Mouse (Mus musculus): ENCODE data around the gene Fkrp. TPM values are rescaled to one million over a fixed set of nuclear protein-coding genes. Genes with fewer than 3 reads are reported as not detected.

Gene Fkrp
- total and polyA plus RNA-seq, 2 experiments from 2014 or later = 37.8 to 54.6 TPM

DNA sequence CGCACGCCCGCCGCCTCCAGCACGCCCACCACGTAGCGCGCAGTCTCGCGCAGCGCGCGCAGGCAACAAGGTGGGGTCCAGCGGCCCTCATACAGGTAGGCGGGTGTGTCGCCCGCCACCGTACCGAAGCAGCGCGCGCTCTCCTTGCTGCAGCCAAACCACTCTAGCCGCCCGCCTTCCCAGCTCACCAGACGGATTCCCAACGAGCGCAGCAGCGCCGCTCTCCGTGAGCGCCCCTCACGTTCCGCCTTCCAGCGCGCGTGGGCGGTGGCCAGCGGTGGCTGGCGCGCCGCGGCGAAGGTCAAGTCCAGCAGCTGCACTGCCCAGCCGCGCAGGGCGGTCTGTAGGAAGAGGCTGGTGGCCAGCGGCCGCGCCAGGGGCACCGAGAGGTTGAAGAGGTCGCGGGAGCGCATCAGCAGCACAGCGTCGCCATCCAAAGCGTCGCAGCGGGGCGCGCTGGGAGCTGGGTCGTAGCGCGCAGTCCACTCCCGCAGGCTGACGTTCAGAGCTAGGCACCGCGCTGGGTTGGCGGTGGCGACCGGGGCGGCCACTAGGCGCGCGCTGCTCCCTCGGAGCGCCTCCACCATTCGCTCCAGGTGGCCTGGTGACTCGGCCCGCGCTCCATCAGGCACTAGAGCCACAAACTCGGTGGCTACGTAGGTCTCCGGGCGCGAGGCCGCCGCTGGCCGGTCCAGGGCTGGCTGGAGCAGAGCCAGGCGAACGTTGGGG lies 5.4 kb downstream of the Fkrp start:
- peak; percentile 60 for TF ChIP-seq CTCF (IDR thresholded peaks at IDR 0.05; ENCODE audit: low read depth)
- peak; percentile 62 for ATAC-seq
- peaks cover 17% of the 10 kb centered on the region for H3K4me1 ChIP-seq (ENCODE audit: insufficient read depth)

GRCm38 (mm10) chr7:16810399-16810919 lies 6.1 kb downstream of the Fkrp start:
- ATAC-seq = no peak
- Histone ChIP-seq H3K4me3 (ENCODE audit: low read depth, low read length) (peak overlapping the region; percentile 52), H3K27ac (ENCODE audit: low read depth, low read length) (peak overlapping the region; percentile 80; the same call in 1 of the 2 replicates), H3K4me1 (ENCODE audit: insufficient read depth) (peaks cover 14% of the 10 kb centered on the region), H3K27me3 (ENCODE audit: insufficient read depth, low read length) (no peaks in the 10 kb centered on the region), H3K36me3 (ENCODE audit: insufficient read depth) (peaks cover 4% of the 10 kb centered on the region; the same call in 1 of the 2 replicates), H3K9ac (peak overlapping the region; percentile 67), H3K9me3 (ENCODE audit: low read length) (no peaks in the 10 kb centered on the region), H3K4me2 (ENCODE audit: low read depth) (peak overlapping the region; percentile 92)
- DNase-seq = no peak
- WGBS = 58% methylated on average over 28 of the region's 28 CpGs
- TF ChIP-seq CTCF (IDR thresholded peaks at IDR 0.05; ENCODE audit: low read depth) = no peak

More for the DNA sequence above, 5.4 kb downstream of the Fkrp start:
- Histone ChIP-seq H3K4me3 (ENCODE audit: low read depth, low read length) (peak overlapping the region; percentile 52), H3K27ac (ENCODE audit: low read depth, low read length) (peak overlapping the region; percentile 80), H3K36me3 (ENCODE audit: insufficient read depth) (peaks cover 4% of the 10 kb centered on the region; the same call in 1 of the 2 replicates), H3K9ac (peak overlapping the region; percentile 67), H3K27me3 (ENCODE audit: insufficient read depth, low read length) (no peaks in the 10 kb centered on the region), H3K9me3 (ENCODE audit: low read length) (no peaks in the 10 kb centered on the region), H3K4me2 (ENCODE audit: low read depth) (peak overlapping the region; percentile 92)
- DNase-seq = peak; percentile 74
- 13% methylated on average over 90 of the region's 90 CpGs for WGBS

- Histone ChIP-seq H3K4me2 (ENCODE audit: low read depth) (peak overlapping the region; percentile 92), H3K4me1 (ENCODE audit: insufficient read depth) (peaks cover 8% of the 10 kb centered on the region), H3K36me3 (ENCODE audit: insufficient read depth) (peaks cover 4% of the 10 kb centered on the region; the same call in 1 of the 2 replicates), H3K4me3 (ENCODE audit: low read depth, low read length) (0 out of 2 replicates have a peak overlapping the region, but pooled peaks have one; percentile 14), H3K9ac (no peak overlapping the region), H3K9me3 (ENCODE audit: low read length) (no peaks in the 10 kb centered on the region), H3K27ac (ENCODE audit: low read depth, low read length) (peak overlapping the region; percentile 80; the same call in 1 of the 2 replicates), H3K27me3 (ENCODE audit: insufficient read depth, low read length) (no peaks in the 10 kb centered on the region)
- TF ChIP-seq CTCF (IDR thresholded peaks at IDR 0.05; ENCODE audit: low read depth) = peak; percentile 89
- ATAC-seq = no peak
- DNase-seq = peak; percentile 81
- 29% methylated on average over 10 of the region's 10 CpGs for WGBS
Observed at GRCm38 (mm10) chr7:16809739-16810138, 6.8 kb downstream of the Fkrp start.

GRCm38 (mm10) chr7:16808647-16809046 lies 7.9 kb downstream of the Fkrp start:
- no peak overlapping the region for H3K4me2 ChIP-seq (ENCODE audit: low read depth)
- no peaks in the 10 kb centered on the region for H3K27me3 ChIP-seq (ENCODE audit: insufficient read depth, low read length)
- DNase-seq = no peak
- no peak overlapping the region for H3K9ac ChIP-seq
- no peak for TF ChIP-seq CTCF (IDR thresholded peaks at IDR 0.05; ENCODE audit: low read depth)
- WGBS = 83% methylated on average over 9 of the region's 9 CpGs
- no peak overlapping the region for H3K27ac ChIP-seq (ENCODE audit: low read depth, low read length)
- no peaks in the 10 kb centered on the region for H3K9me3 ChIP-seq (ENCODE audit: low read length)
- peaks cover 4% of the 10 kb centered on the region; the same call in 1 of the 2 replicates for H3K36me3 ChIP-seq (ENCODE audit: insufficient read depth)
- peaks cover 8% of the 10 kb centered on the region for H3K4me1 ChIP-seq (ENCODE audit: insufficient read depth)
- no peak for ATAC-seq
- H3K4me3 ChIP-seq (ENCODE audit: low read depth, low read length) = no peak overlapping the region

DNA sequence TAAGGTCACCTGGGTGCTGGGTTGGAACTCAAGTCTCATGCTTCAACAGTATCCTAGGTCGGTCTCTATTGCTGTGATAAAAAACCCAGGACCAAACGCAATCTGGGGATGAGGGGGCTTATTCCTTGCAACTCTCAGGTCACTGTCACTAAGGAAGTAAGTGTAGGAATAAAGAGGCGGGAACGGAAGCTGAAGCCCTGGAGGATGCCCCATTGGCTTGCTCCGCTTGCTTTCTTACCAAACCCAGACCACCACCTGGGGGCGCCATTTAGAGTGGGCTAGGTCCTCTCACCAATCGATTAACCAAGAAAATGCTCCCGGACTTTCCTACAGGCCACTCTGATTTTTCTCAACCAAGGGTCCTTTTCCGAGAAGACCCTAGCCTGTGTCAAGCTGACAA lies 8.6 kb downstream of the Fkrp start:
- no peak for ATAC-seq
- peaks cover 8% of the 10 kb centered on the region for H3K4me1 ChIP-seq (ENCODE audit: insufficient read depth)
- no peaks in the 10 kb centered on the region for H3K9me3 ChIP-seq (ENCODE audit: low read length)
- no peak overlapping the region for H3K27ac ChIP-seq (ENCODE audit: low read depth, low read length)
- peaks cover 4% of the 10 kb centered on the region; the same call in 1 of the 2 replicates for H3K36me3 ChIP-seq (ENCODE audit: insufficient read depth)
- no peak overlapping the region for H3K9ac ChIP-seq
- H3K27me3 ChIP-seq (ENCODE audit: insufficient read depth, low read length) = no peaks in the 10 kb centered on the region
- no peak overlapping the region for H3K4me2 ChIP-seq (ENCODE audit: low read depth)
- 89% methylated on average over 9 of the region's 9 CpGs for WGBS
- H3K4me3 ChIP-seq (ENCODE audit: low read depth, low read length) = no peak overlapping the region
- DNase-seq = no peak
- peak; percentile 20; the same call in 1 of the 2 replicates for TF ChIP-seq CTCF (IDR thresholded peaks at IDR 0.05; ENCODE audit: low read depth)

DNA sequence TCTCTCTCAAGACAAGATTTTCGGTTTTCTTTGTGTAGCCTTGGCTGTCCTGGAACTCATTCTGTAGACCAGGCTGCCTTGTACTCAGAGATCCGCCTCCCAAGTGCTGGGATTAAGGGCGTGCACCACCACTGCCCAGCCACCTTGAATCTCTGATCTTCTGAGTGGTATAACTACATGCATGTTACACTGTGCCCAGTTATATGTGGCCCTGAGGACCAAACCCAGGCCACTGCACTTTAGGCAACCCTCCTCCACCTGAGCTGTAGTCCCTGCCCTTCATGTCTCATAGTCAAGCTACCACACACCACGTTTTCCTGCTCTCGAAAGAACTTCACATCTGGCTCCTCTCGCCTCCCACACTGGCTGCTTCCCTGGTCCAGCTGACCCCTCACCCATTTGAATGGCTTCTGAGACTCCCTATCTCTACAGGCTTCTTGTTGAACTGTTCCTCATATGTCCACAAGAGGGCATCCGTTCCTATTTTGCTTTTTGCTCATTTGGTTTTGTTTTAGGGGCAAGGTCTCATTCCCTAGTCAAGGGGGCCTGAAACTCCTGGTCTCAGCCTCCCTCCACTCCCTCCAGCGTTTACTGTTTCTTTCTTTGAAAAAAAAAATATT lies 12.0 kb downstream of the Fkrp start:
- Histone ChIP-seq H3K9ac (no peak overlapping the region), H3K9me3 (ENCODE audit: low read length) (no peaks in the 10 kb centered on the region), H3K27ac (ENCODE audit: low read depth, low read length) (no peak overlapping the region), H3K4me1 (ENCODE audit: insufficient read depth) (no peaks in the 10 kb centered on the region), H3K36me3 (ENCODE audit: insufficient read depth) (peaks cover 4% of the 10 kb centered on the region; the same call in 1 of the 2 replicates), H3K4me2 (ENCODE audit: low read depth) (no peak overlapping the region), H3K27me3 (ENCODE audit: insufficient read depth, low read length) (no peaks in the 10 kb centered on the region), H3K4me3 (ENCODE audit: low read depth, low read length) (no peak overlapping the region)
- peak; percentile 73 for TF ChIP-seq CTCF (IDR thresholded peaks at IDR 0.05; ENCODE audit: low read depth)
- 32% methylated on average over 8 of the region's 8 CpGs for WGBS
- ATAC-seq (peak; percentile 18; the same call in 1 of the 2 replicates), DNase-seq (no peak)

Data from forebrain, postnatal 0 days (tissue).